Mouse (Mus musculus) C2C12 (cell line): ENCODE data around the gene Scamp5.

ENCODE experiments used
- CEBPB ChIP-seq: IDR thresholded peaks from one replicate; pipeline ENCODE4 v1.6.1; 2011; ENCODE audit warnings: low read depth, mild to moderate bottlenecking, control low read depth, moderate library complexity
- CTCF ChIP-seq: IDR thresholded peaks from one replicate; pipeline ENCODE4 v1.5.1; 2011; ENCODE audit not compliant: control insufficient read depth, insufficient read depth, insufficient read length
- FOSL1 ChIP-seq: IDR thresholded peaks from one replicate; pipeline ENCODE4 v1.8.0; 2011; ENCODE audit warnings: mild to moderate bottlenecking, low read length; ENCODE audit not compliant: poor library complexity, insufficient read depth, severe bottlenecking
- MAX ChIP-seq: IDR thresholded peaks from one replicate; pipeline ENCODE4 v1.6.1; 2011; ENCODE audit warnings: mild to moderate bottlenecking, control low read depth
- MYOD1 ChIP-seq: IDR thresholded peaks from one replicate; pipeline ENCODE4 v1.6.1; 2011; ENCODE audit warnings: low read depth; ENCODE audit not compliant: control insufficient read depth, insufficient read length
- MYOG ChIP-seq: IDR thresholded peaks from one replicate; pipeline ENCODE4 v1.6.1; 2011; ENCODE audit not compliant: control insufficient read depth, insufficient read length; ENCODE audit errors: extremely low read depth
- USF1 ChIP-seq: IDR thresholded peaks from one replicate; pipeline ENCODE4 v1.6.1; 2011; ENCODE audit warnings: low read depth, mild to moderate bottlenecking, control low read depth, moderate library complexity

- TF ChIP-seq CTCF, result no peak
- TF ChIP-seq MYOG, result no peak
- TF ChIP-seq MAX, result no peak
- no peak for TF ChIP-seq FOSL1
- TF ChIP-seq USF1, result no peak
- no peak for TF ChIP-seq CEBPB
- TF ChIP-seq MYOD1, result no peak
These were observed 48.2 kb downstream of the Scamp5 start for GRCm38 (mm10) chr9:57419521-57420267.
